Mouse (Mus musculus): Measurements from ENCODE around the gene Twist2.

GRCm38 (mm10) chr1:91799323-91799722 lies 1.9 kb upstream of the Twist2 start:
- TF ChIP-seq POLR2A (IDR thresholded peaks at IDR 0.05; ENCODE audit: control insufficient read depth, extremely low read depth, insufficient read depth, low read length, poor library complexity) (no peak), CTCF (IDR thresholded peaks at IDR 0.05; ENCODE audit: borderline replicate concordance, control insufficient read depth, extremely low read depth, insufficient read depth, low read length, poor library complexity) (no peak)
